Mouse (Mus musculus) heart, adult 18-20 months (tissue): Measurements from ENCODE around the gene Zfp62. TPM values are rescaled to one million over a fixed set of nuclear protein-coding genes. Genes with fewer than 3 reads are reported as not detected.

ENCODE experiments used
- total RNA-seq, 2 experiments: library from RNA; stranded (reverse); gene quantifications; 2 replicates each; pipeline ENCODE4 v1.2.3; 2021

The Zfp62 gene
- total RNA-seq, 2 experiments from 2014 or later, result 27.6 to 32.6 TPM

Other genes starting within 250 kb of the Zfp62 start
- gene Olfr56, start 224.4 kb upstream of the Zfp62 start, total RNA-seq, result under 1 TPM in 1 of 2 experiments, not detected in 1; 0.17 TPM
- gene 9930111J21Rik1, start 223.9 kb upstream of the Zfp62 start, total RNA-seq, result 1 to 10 TPM; 4.2 to 4.8 TPM
- gene Gm12185, start 211.1 kb upstream of the Zfp62 start, total RNA-seq, result 1 to 10 TPM; 2.5 to 6.5 TPM
- gene Tgtp1, start 209.1 kb upstream of the Zfp62 start, total RNA-seq, result 10 to 100 TPM in 1 of 2 experiments, 1 to 10 TPM in 1; 4.8 to 28.1 TPM
- gene 9930111J21Rik2, start 152.1 kb upstream of the Zfp62 start, total RNA-seq, result 1 to 10 TPM; 6.2 to 7.6 TPM
- 10 to 100 TPM in 1 of 2 experiments, 1 to 10 TPM in 1; 2.1 to 25.0 TPM for gene Tgtp2, start 139.1 kb upstream of the Zfp62 start, total RNA-seq
- 1 to 10 TPM; 3.4 to 5.6 TPM for gene Ifi47, start 126.7 kb upstream of the Zfp62 start, total RNA-seq
- under 1 TPM; 0.59 to 0.65 TPM for gene Olfr1396, start 88.4 kb upstream of the Zfp62 start, total RNA-seq
- not detected for gene Olfr1395, start 61.0 kb upstream of the Zfp62 start, total RNA-seq
- gene Olfr1394, start 48.9 kb upstream of the Zfp62 start, total RNA-seq, result not detected
- 10 to 100 TPM; 22.3 to 25.3 TPM for gene Btnl9, start 16.1 kb upstream of the Zfp62 start, total RNA-seq
- gene Mgat1, start 40.9 kb downstream of the Zfp62 start, total RNA-seq, result 10 to 100 TPM; 67.1 TPM
- under 1 TPM; 0.41 to 0.69 TPM for gene Olfr1393, start 75.0 kb downstream of the Zfp62 start, total RNA-seq
- not detected for gene Olfr1392, start 82.0 kb downstream of the Zfp62 start, total RNA-seq
- gene Olfr10, start 101.4 kb downstream of the Zfp62 start, total RNA-seq, result not detected
- not detected for gene Olfr1391, start 119.5 kb downstream of the Zfp62 start, total RNA-seq
- not detected for gene Olfr1390, start 131.9 kb downstream of the Zfp62 start, total RNA-seq
- gene Olfr1389, start 219.8 kb downstream of the Zfp62 start, total RNA-seq, result not detected
- gene Olfr1388, start 233.3 kb downstream of the Zfp62 start, total RNA-seq, result under 1 TPM; 0.15 TPM